Mouse (Mus musculus) cortical plate, adult 2 months (tissue): ENCODE measurements at regions not wholly inside any gene's neighbourhood (a gene's known extent, or its start where the extent isn't known, plus 50 kb on each side); places are given as distances from the start of the nearest gene placed in this dataset.

Experiments
- CTCF ChIP-seq: fragments of 200-500 bp; IDR thresholded peaks from 2 replicates; pipeline ENCODE4 v1.5.1; 2011; ENCODE audit warnings: mild to moderate bottlenecking, control low read depth, low read length; ENCODE audit not compliant: insufficient read depth; ENCODE audit errors: extremely low read depth
- POLR2A ChIP-seq: fragments of 200-500 bp; IDR thresholded peaks from 2 replicates; pipeline ENCODE4 v1.6.1; 2011; ENCODE audit warnings: mild to moderate bottlenecking, low read length, control low read depth; ENCODE audit not compliant: insufficient read depth; ENCODE audit errors: extremely low read depth

GRCm38 (mm10) chr14:24871392-24871998 lies 384.6 kb downstream of the Rps24 start:
- TF ChIP-seq POLR2A: no peak
- no peak for TF ChIP-seq CTCF
